Mouse (Mus musculus): ENCODE data around the gene Slc10a3. TPM values are rescaled to one million over a fixed set of nuclear protein-coding genes. Genes with fewer than 3 reads are reported as not detected.

The Slc10a3 gene
- total RNA-seq, 2 experiments from 2014 or later, result 2.1 to 3.2 TPM

Other genes starting within 250 kb of the Slc10a3 start
- gene Opn1mw, start 245.9 kb downstream of the Slc10a3 start, total RNA-seq (2021), result under 1 TPM in 1 of 2 experiments, not detected in 1; 0.59 TPM
- 10 to 100 TPM; 74.2 to 75.5 TPM for gene Mecp2, start 238.0 kb downstream of the Slc10a3 start, total RNA-seq (2021)
- not detected for gene Tex28, start 205.5 kb downstream of the Slc10a3 start, total RNA-seq (2021)
- gene Tktl1, start 196.1 kb downstream of the Slc10a3 start, total RNA-seq (2021), result not detected
- 100 to 1,000 TPM in 1 of 2 experiments, 10 to 100 TPM in 1; 89.1 to 100 TPM for gene Flna, start 123.5 kb downstream of the Slc10a3 start, total RNA-seq (2021)
- 10 to 100 TPM; 38.9 to 40.4 TPM for gene Emd, start 118.7 kb downstream of the Slc10a3 start, total RNA-seq (2021)
- gene Rpl10, start 102.5 kb downstream of the Slc10a3 start, total RNA-seq (2021), result 100 to 1,000 TPM; 124 to 140 TPM
- gene Taz, start 91.4 kb downstream of the Slc10a3 start, total RNA-seq (2021), result 10 to 100 TPM; 51.2 to 53.1 TPM
- 1 to 10 TPM; 1.4 to 2.0 TPM for gene Dnase1l1, start 91.0 kb downstream of the Slc10a3 start, total RNA-seq (2021)
- 100 to 1,000 TPM; 351 to 367 TPM for gene Atp6ap1, start 76.3 kb downstream of the Slc10a3 start, total RNA-seq (2021)
- 100 to 1,000 TPM; 663 to 673 TPM for gene Gdi1, start 68.4 kb downstream of the Slc10a3 start, total RNA-seq (2021)
- gene Fam50a, start 60.3 kb downstream of the Slc10a3 start, total RNA-seq (2021), result 10 to 100 TPM; 35.4 to 38.5 TPM
- gene Plxna3, start 44.3 kb downstream of the Slc10a3 start, total RNA-seq (2021), result 10 to 100 TPM; 33.3 to 33.8 TPM
- gene Lage3, start 19.7 kb downstream of the Slc10a3 start, total RNA-seq (2021), result 10 to 100 TPM; 30.5 to 33.0 TPM
- gene Ubl4a, start 131 bp downstream of the Slc10a3 start, total RNA-seq (2021), result 10 to 100 TPM; 59.0 to 62.6 TPM
- 10 to 100 TPM; 20.0 to 27.0 TPM for gene Fam3a, start 19.9 kb upstream of the Slc10a3 start, total RNA-seq (2021)
- 10 to 100 TPM; 41.9 to 46.8 TPM for gene Ikbkg, start 19.9 kb upstream of the Slc10a3 start, total RNA-seq (2021)
- 10 to 100 TPM; 22.8 to 24.4 TPM for gene G6pdx, start 55.8 kb upstream of the Slc10a3 start, total RNA-seq (2021)
- gene Gm6880, start 108.0 kb upstream of the Slc10a3 start, total RNA-seq (2021), result not detected
- gene Olfr1326-ps1, start 201.5 kb upstream of the Slc10a3 start, total RNA-seq (2021), result not detected
- not detected for gene Olfr1325, start 219.3 kb upstream of the Slc10a3 start, total RNA-seq (2021)